Mouse (Mus musculus): ENCODE results near the gene Pde4c.

DNA sequence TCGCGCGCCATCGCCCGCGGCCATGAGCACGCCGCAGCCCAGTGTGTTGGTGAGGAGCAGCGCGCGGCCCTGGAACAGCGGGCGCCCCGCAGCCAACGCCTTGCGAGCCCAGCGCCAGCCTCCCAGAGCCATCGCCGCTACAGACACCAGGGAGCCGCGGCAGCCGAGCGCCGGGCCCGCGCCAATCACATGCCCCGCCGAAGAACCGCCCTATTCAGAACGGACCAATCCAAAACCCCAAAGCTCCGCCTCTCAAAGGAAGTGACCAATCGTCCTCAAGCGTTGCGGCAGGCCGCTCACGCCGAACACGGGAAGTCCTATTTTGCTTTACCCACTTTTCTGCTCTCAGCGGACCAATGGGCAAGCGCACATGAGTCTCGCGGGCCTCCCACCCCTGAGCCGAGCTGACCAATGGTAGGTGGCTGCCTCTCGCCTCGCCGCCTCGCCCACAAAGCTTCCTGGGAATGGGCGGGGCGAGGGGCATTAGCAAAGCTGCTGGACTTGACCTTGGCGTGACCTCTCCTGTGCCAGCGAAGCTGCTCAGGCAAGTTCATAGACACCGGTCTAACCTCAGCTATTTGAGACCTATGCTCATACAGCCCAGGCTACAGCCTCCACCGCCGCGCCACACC is 37.4 kb downstream of the Pde4c start, which contains the start of gene Mpv17l2:
- TF ChIP-seq CTCF (IDR thresholded peaks at IDR 0.05; ENCODE audit: low read depth) (no peak), EP300 (IDR thresholded peaks at IDR 0.05; ENCODE audit: low read depth) (no peak)

Measured in liver, embryonic 14.5 days (tissue).